Mouse (Mus musculus) ES-Bruce4 (cell line): ENCODE data around the gene Zfp715. TPM values are rescaled to one million over a fixed set of nuclear protein-coding genes. Genes with fewer than 3 reads are reported as not detected.

Experiments used
- H3K27ac ChIP-seq: 2 replicates; pipeline ENCODE4 v1.5.1; 2012; ENCODE audit warnings: low read length, inconsistent platforms; ENCODE audit not compliant: insufficient read depth
- H3K27me3 ChIP-seq: 2 replicates; pipeline ENCODE4 v1.6.1; 2012; ENCODE audit warnings: mild to moderate bottlenecking, low read length, inconsistent platforms; ENCODE audit not compliant: control insufficient read depth, poor library complexity, insufficient read depth, severe bottlenecking
- H3K36me3 ChIP-seq: 2 replicates; pipeline ENCODE4 v1.6.1; 2012; ENCODE audit warnings: inconsistent platforms, mild to moderate bottlenecking, low read length, moderate library complexity; ENCODE audit not compliant: control insufficient read depth, poor library complexity, insufficient read depth, severe bottlenecking
- H3K4me1 ChIP-seq: one replicate; pipeline ENCODE4 v1.8.1; 2011; ENCODE audit warnings: low read length; ENCODE audit not compliant: control insufficient read depth, insufficient read depth
- H3K4me3 ChIP-seq: 2 replicates; pipeline ENCODE4 v1.5.1; 2011; ENCODE audit warnings: low read depth, mild to moderate bottlenecking, low read length
- H3K9ac ChIP-seq: 2 replicates; pipeline ENCODE4 v1.6.1; 2012; ENCODE audit warnings: low read depth, mild to moderate bottlenecking, inconsistent platforms; ENCODE audit not compliant: poor library complexity, severe bottlenecking
- H3K9me3 ChIP-seq: replicated peaks from 2 replicates; pipeline ENCODE4 v1.6.1; 2012; ENCODE audit warnings: mild to moderate bottlenecking, low read length, inconsistent platforms; ENCODE audit not compliant: control insufficient read depth, poor library complexity, insufficient read depth, severe bottlenecking
- CTCF ChIP-seq: IDR thresholded peaks from one replicate; pipeline ENCODE4 v1.8.1; 2011; ENCODE audit warnings: low read depth, low read length
- EP300 ChIP-seq: IDR thresholded peaks from 2 replicates; pipeline ENCODE4 v1.6.1; 2011; ENCODE audit warnings: low read depth, low read length; ENCODE audit not compliant: insufficient read depth
- POLR2A ChIP-seq: IDR thresholded peaks from one replicate; pipeline ENCODE4 v1.8.1; 2011; ENCODE audit warnings: low read length; ENCODE audit not compliant: insufficient read depth
- polyA plus RNA-seq: library from polyadenylated mRNA; stranded (reverse); fragments of >200 nt; gene quantifications from 2 replicates; pipeline ENCODE4 v1.2.4, GENCODE M21; 2011; ENCODE audit warnings: low read depth; ENCODE audit not compliant: missing spikeins, insufficient read depth, insufficient read length

Gene Zfp715
- polyA plus RNA-seq, 1 experiment = 19.4 TPM

DNA sequence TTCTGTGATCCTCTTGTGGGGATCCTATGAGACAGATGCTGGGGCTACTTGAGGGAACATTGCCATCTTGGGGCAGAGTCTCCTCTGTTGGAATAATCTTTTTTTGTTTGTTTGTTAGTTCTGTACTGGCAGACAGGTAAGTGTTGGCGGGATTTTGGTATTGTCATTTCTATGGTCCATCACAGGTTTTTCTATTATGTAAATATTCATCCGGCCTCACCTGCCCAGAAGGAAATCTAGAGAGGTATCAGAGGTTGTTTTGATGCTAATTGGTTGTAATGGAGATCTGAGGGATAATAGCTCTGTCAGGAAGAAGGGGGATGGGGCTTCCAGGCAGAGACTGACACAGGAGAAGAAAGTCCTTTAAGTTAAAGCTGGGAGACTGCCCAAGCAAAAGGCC, 30.9 kb upstream of the Zfp715 start:
- peak overlapping the region; percentile 97 for H3K27ac ChIP-seq
- H3K4me3 ChIP-seq = no peak overlapping the region
- H3K9ac ChIP-seq = no peak overlapping the region
- no peaks in the 10 kb centered on the region for H3K9me3 ChIP-seq
- peaks cover 12% of the 10 kb centered on the region for H3K4me1 ChIP-seq
- no peak for TF ChIP-seq CTCF
- no peak for TF ChIP-seq POLR2A
- TF ChIP-seq EP300 = no peak
- H3K36me3 ChIP-seq = no peaks in the 10 kb centered on the region
- H3K27me3 ChIP-seq = no peaks in the 10 kb centered on the region

DNA sequence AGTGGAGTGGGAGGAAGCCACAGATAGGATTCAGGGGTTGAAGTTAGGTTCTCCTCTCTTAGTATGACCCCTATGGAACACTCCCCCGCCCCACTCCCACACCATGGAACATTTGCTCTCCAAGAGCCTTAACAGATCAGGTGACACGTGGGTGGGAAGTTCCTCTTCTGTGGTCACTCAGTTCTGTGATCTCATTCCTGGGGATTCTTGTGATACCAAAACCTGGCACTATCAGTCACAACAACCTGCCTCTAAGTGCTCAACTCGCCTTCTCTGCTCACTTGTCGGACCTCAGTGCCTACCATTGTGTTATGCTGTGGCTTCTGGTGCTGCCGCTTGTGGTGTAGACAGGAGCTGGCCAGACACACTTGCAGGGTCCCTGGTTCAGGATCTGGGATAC, 30.1 kb upstream of the Zfp715 start:
- H3K9ac ChIP-seq = no peak overlapping the region
- peak overlapping the region; percentile 79 for H3K27ac ChIP-seq
- no peaks in the 10 kb centered on the region for H3K36me3 ChIP-seq
- peaks cover 11% of the 10 kb centered on the region for H3K4me1 ChIP-seq
- H3K9me3 ChIP-seq = no peaks in the 10 kb centered on the region
- TF ChIP-seq EP300 (no peak), POLR2A (no peak), CTCF (no peak)
- no peak overlapping the region for H3K4me3 ChIP-seq
- no peaks in the 10 kb centered on the region for H3K27me3 ChIP-seq

DNA sequence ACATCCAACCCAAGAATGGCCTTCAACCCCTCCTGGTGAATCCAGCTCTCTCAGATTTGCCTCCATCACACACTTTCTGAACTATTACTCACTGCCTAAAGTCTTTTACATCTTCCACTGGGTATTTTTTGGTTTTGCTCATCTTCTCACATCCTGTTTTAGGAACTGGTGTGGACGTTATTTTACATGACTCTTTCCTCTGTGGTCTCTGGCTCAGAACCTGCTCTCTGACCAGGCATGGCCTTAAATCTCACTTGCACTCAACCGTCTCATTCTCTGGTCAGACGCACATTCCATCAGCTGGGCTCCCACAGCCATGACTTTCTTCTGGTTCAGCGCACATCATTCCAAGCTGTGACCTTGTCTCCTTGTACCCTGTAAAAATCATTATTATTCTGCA, 27.7 kb upstream of the Zfp715 start:
- Histone ChIP-seq H3K4me3 (no peak overlapping the region), H3K27ac (no peak overlapping the region), H3K27me3 (no peaks in the 10 kb centered on the region), H3K9ac (no peak overlapping the region), H3K36me3 (no peaks in the 10 kb centered on the region), H3K4me1 (peaks cover 11% of the 10 kb centered on the region), H3K9me3 (no peaks in the 10 kb centered on the region)
- no peak for TF ChIP-seq EP300
- no peak for TF ChIP-seq POLR2A
- TF ChIP-seq CTCF = no peak

DNA sequence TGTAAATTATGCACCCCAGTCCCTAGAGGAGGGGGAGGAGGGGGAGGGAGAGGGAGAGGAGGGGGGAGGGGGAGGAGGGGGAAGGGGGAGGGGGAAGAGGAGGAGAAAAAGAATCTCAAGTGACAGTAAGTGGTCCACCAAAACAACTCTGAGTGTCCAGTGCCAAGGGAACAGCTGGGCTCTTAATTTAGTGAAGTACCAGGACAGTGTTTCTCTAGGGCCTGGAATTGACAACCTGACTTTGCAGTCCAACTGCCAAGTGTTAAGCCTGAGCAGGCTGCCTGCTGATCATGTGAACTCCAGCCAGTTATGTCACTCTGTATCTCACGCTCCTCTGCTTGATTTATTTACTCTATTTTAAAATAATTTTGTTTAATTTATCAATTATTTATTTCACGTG, 20.8 kb upstream of the Zfp715 start:
- Histone ChIP-seq H3K27me3 (no peaks in the 10 kb centered on the region), H3K9me3 (no peaks in the 10 kb centered on the region), H3K4me1 (peaks cover 8% of the 10 kb centered on the region), H3K27ac (peak overlapping the region; percentile 50; the same call in 1 of the 2 replicates), H3K9ac (no peak overlapping the region), H3K4me3 (no peak overlapping the region), H3K36me3 (no peaks in the 10 kb centered on the region)
- TF ChIP-seq EP300 = no peak
- no peak for TF ChIP-seq CTCF
- TF ChIP-seq POLR2A = no peak

DNA sequence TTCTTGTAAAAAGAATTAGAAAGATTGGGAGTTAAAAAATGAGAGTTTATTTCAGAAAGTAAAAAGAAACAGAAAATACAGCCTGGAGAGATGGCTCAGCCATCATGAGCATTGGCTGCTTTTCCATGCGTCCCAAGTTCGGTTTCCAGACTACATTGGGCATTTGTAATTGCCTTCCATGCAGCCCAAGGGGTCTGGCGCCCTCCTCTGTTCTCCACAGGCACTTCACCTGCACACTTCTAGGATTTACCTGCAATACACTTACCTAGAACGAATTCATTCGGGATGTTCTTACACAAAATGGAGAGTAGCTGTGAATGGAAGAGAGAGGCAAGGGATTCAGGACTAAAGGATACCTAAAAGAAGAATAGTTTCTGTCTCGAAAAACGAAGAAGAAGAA, 20.1 kb upstream of the Zfp715 start:
- Histone ChIP-seq H3K4me3 (no peak overlapping the region), H3K27me3 (no peaks in the 10 kb centered on the region), H3K9ac (no peak overlapping the region), H3K27ac (no peak overlapping the region), H3K36me3 (no peaks in the 10 kb centered on the region), H3K9me3 (no peaks in the 10 kb centered on the region), H3K4me1 (peaks cover 8% of the 10 kb centered on the region)
- TF ChIP-seq CTCF (peak; percentile 93), POLR2A (no peak), EP300 (0 out of 2 replicates have a peak, but pooled peaks have one; percentile 35)

DNA sequence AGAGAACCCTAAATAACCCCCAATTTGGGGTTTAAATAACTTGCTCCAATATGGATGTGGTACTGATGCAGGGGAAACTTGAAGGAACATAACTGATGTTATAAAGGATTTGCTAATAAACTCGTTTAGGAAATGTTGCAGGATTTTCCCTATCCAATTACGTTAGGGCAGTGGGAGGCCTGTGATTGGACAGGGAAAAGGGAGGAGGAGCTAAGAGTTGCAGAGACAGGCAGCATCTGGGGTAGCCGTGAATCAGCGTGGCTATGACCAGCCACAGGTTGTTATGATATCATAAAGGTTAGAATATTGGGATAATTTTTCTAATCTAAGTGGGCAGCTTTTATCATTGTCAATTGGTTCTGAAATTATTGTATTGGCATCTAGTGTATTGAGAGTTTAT, 15.0 kb upstream of the Zfp715 start:
- Histone ChIP-seq H3K36me3 (no peaks in the 10 kb centered on the region), H3K27me3 (no peaks in the 10 kb centered on the region), H3K27ac (no peak overlapping the region; the same call in 1 of the 2 replicates), H3K9me3 (no peaks in the 10 kb centered on the region), H3K9ac (peak overlapping the region; percentile 31), H3K4me3 (0 out of 2 replicates have a peak overlapping the region, but pooled peaks have one; percentile 12), H3K4me1 (peaks cover 5% of the 10 kb centered on the region)
- TF ChIP-seq POLR2A = no peak
- TF ChIP-seq EP300 = no peak
- TF ChIP-seq CTCF = no peak
